In the genomic region with DNA sequence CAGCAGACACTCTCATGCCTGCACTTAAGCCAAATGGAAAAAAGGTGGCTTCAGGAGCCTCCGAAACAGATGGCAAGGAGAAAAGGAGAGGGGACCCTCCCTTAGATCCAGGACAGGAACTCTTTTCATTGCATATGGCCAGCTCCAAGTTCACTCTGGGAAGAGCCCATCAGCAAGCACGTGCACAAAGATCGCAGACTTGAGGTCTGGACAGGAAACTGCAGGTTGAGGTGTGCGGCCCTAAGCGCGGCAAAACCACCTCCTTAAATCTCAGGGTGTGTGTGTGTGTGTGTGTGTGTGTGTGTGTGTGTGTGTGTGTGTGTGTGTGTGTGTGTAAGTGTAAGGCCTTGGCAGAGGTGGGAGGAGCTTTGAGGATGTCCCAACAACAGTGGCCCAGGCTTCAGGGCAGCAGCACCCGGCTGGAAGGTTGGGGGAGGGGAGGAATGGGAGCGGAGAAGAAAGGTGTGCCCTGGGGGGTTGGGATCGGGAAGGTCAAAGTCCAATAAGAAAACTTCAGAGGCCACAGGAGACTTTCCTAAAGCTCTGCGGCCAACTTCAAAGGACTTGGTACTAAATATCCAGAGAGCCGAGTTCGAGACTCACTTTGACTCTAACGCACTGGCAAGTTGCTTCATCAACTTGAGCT, we compare ENCODE assay signal across 8 mouse cellular contexts. TPM values are rescaled to one million over a fixed set of nuclear protein-coding genes. Genes with fewer than 3 reads are reported as not detected.
A peak's percentile ranks its signal among the peaks of the same experiment; 100 is the strongest.
DNase-seq lines count a peak whose midpoint lies in the region; ATAC-seq lines count a peak whose summit lies in the region.

No protein-coding gene starts in this region.

- intact Hi-C loops in gastrocnemius, postnatal 14 days (cut with DNase I; ENCODE audit: low total_unique reads) = no loop called here

- H3K4me3 ChIP-seq in hindbrain, embryonic 16.5 days (ENCODE audit: low read length) = peak overlapping the region; percentile 72
- H3K4me3 ChIP-seq in liver, embryonic 13.5 days (replicated peaks) = peak overlapping the region; percentile 78
- peak overlapping the region; percentile 65 for H3K4me3 ChIP-seq in stomach, embryonic 15.5 days (replicated peaks)

- H3K36me3 ChIP-seq in hindbrain, embryonic 16.5 days (ENCODE audit: control insufficient read depth, insufficient read depth, low read length) = no peaks in the 10 kb centered on the region
- no peaks in the 10 kb centered on the region for H3K36me3 ChIP-seq in liver, embryonic 13.5 days
- no peaks in the 10 kb centered on the region for H3K36me3 ChIP-seq in stomach, embryonic 15.5 days

- 25% methylated on average over 13 of the region's 13 CpGs for WGBS in hindbrain, embryonic 16.5 days
- WGBS in liver, embryonic 13.5 days (ENCODE audit: insufficient replicate concordance) = 39% methylated on average over 13 of the region's 13 CpGs
- WGBS in stomach, embryonic 15.5 days = 22% methylated on average over 13 of the region's 13 CpGs

- no peaks in the 10 kb centered on the region for H3K9me3 ChIP-seq in hindbrain, embryonic 16.5 days (ENCODE audit: control insufficient read depth, low read length)
- no peaks in the 10 kb centered on the region for H3K9me3 ChIP-seq in liver, embryonic 13.5 days (replicated peaks)
- H3K9me3 ChIP-seq in stomach, embryonic 15.5 days = no peaks in the 10 kb centered on the region

- H3K9ac ChIP-seq in hindbrain, embryonic 16.5 days (ENCODE audit: low read depth, low read length) = no peak overlapping the region
- peak overlapping the region; percentile 81; the same call in 1 of the 2 replicates for H3K9ac ChIP-seq in liver, embryonic 13.5 days
- no peak overlapping the region for H3K9ac ChIP-seq in stomach, embryonic 15.5 days

- H3K27ac ChIP-seq in hindbrain, embryonic 16.5 days (ENCODE audit: low read depth, low read length) = no peak overlapping the region
- H3K27ac ChIP-seq in liver, embryonic 13.5 days = no peak overlapping the region; the same call in 1 of the 2 replicates
- H3K27ac ChIP-seq in stomach, embryonic 15.5 days = 0 out of 2 replicates have a peak overlapping the region, but pooled peaks have one; percentile 77

- H3K4me1 ChIP-seq in hindbrain, embryonic 16.5 days (ENCODE audit: control insufficient read depth, insufficient read depth, low read depth, low read length) = peaks cover 16% of the 10 kb centered on the region
- H3K4me1 ChIP-seq in liver, embryonic 13.5 days (replicated peaks) = peaks cover 57% of the 10 kb centered on the region
- H3K4me1 ChIP-seq in stomach, embryonic 15.5 days = peaks cover 30% of the 10 kb centered on the region

- peak overlapping the region; percentile 89 for H3K4me2 ChIP-seq in hindbrain, embryonic 16.5 days (ENCODE audit: low read length)
- peak overlapping the region; percentile 97 for H3K4me2 ChIP-seq in liver, embryonic 13.5 days
- peak overlapping the region; percentile 95 for H3K4me2 ChIP-seq in stomach, embryonic 15.5 days

- ATAC-seq in hindbrain, embryonic 16.5 days = no peak
- ATAC-seq in liver, embryonic 13.5 days (ENCODE audit: low read depth) = no peak
- 0 out of 2 replicates have a peak, but pooled peaks have one; percentile 24 for ATAC-seq in stomach, embryonic 15.5 days (ENCODE audit: insufficient read depth, low FRiP score, low read depth)

- peak; percentile 93 for DNase-seq in heart, adult 11 months
- no peak for DNase-seq in heart, postnatal 4 days
- DNase-seq in ZHBTc4 (ENCODE audit: low read depth, low spot score) = peak; percentile 94
- no peak for DNase-seq in liver, embryonic 13.5 days
- DNase-seq in adrenal gland, postnatal 4 days (ENCODE audit: low spot score in 2 of 2) = no peak
- no peak for DNase-seq in gastrocnemius, postnatal 14 days

- 0 out of 2 replicates have a peak, but pooled peaks cover 2% of the 10 kb centered on the region for H3K27me3 ChIP-seq in hindbrain, embryonic 16.5 days (replicated peaks; ENCODE audit: control insufficient read depth, insufficient read depth, low read length)
- peaks cover 62% of the 10 kb centered on the region for H3K27me3 ChIP-seq in liver, embryonic 13.5 days
- H3K27me3 ChIP-seq in stomach, embryonic 15.5 days (replicated peaks) = peaks cover 19% of the 10 kb centered on the region

RNA-seq across cellular contexts. Expression of a gene that starts 39.3 kb away (rescaled TPM):
- total RNA-seq in heart, postnatal 4 days (2021) = 1 to 10 TPM; 1.7 to 2.0 TPM
- 4.7 and 5.2 TPM in 2 replicates for polyA plus RNA-seq in hindbrain, embryonic 16.5 days (2015; fragmentation: Nextera tagmentation; extraction: Ambion mirVana)
- polyA plus RNA-seq in liver, embryonic 13.5 days (2015; fragmentation: Nextera tagmentation; extraction: Ambion mirVana) = 0.89 and 1.4 TPM in 2 replicates
- polyA plus RNA-seq in stomach, embryonic 15.5 days (2015; fragmentation: Nextera tagmentation; extraction: Ambion mirVana) = 4.9 and 5.6 TPM in 2 replicates
- total RNA-seq in adrenal gland, postnatal 4 days (2021) = 10 to 100 TPM; 15.4 to 18.4 TPM
- 1 to 10 TPM; 3.7 to 4.5 TPM for total RNA-seq in gastrocnemius, postnatal 14 days (2021)

RNA-seq across cellular contexts. Expression of a gene that starts 40.2 kb away (rescaled TPM):
- 10 to 100 TPM in 1 of 2 experiments, 1 to 10 TPM in 1; 8.7 to 10.1 TPM for total RNA-seq in heart, postnatal 4 days (2021)
- polyA plus RNA-seq in hindbrain, embryonic 16.5 days (2015; fragmentation: Nextera tagmentation; extraction: Ambion mirVana) = 4.5 and 5.1 TPM in 2 replicates
- 41.7 and 53.3 TPM in 2 replicates for polyA plus RNA-seq in liver, embryonic 13.5 days (2015; fragmentation: Nextera tagmentation; extraction: Ambion mirVana)
- polyA plus RNA-seq in stomach, embryonic 15.5 days (2015; fragmentation: Nextera tagmentation; extraction: Ambion mirVana) = 22.4 and 26.5 TPM in 2 replicates
- total RNA-seq in adrenal gland, postnatal 4 days (2021) = 10 to 100 TPM; 28.4 to 33.4 TPM
- 1 to 10 TPM; 4.7 to 7.9 TPM for total RNA-seq in gastrocnemius, postnatal 14 days (2021)

Comparison
In these comparisons a context has a peak if more than half of its experiments do, and no peak if none do; other contexts are left out.
1. DNase-seq: peak in heart, adult 11 months (single experiment) and ZHBTc4 (single experiment); none in heart, postnatal 4 days (single experiment), liver, embryonic 13.5 days (single experiment), adrenal gland, postnatal 4 days (0 of 2) and gastrocnemius, postnatal 14 days (single experiment).
2. Peak in every context shown above with its lines, with median percentiles within 50 percentile points of each other: H3K4me2 ChIP-seq and H3K4me3 ChIP-seq.